Mouse (Mus musculus) CH12F3 (cell line): ENCODE results near the gene Olfr589.
"Not testable (repeated sequence)": the region's sequence is repeated elsewhere in the genome, so short reads cannot be mapped to it uniquely, and the experiment has no call there.

ENCODE experiments used
- in situ Hi-C: fragments of 300-500 bp; cut with MboI; formaldehyde crosslinking; loops from 2 replicates; pipeline ENCODE4 v1.14.3; 2020; ENCODE audit warnings: low sequenced_read_pairs

Gene Olfr589

DNA sequence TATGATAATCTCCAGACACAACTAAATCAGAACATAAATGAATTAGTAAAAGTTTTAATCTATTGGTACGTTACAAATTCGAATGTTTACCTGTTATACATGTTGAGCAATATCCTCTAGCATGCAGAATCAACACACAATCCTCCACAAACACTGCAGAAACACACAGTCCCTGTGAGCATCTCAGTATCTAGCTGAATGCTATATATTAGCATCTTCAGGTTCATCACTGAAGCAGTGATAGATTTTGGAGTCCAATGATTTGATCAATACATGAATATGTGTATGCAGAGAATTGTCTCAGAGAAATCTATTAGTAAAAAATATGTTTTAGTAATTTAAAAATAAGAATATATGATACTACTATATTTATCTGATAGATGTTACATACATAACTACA lies at the start of gene Olfr589:
Gene Olfr589 (minus strand): TSS at position 101 of the 400 bp plus-strand sequence.
- in situ Hi-C loops: no loop called here

DNA sequence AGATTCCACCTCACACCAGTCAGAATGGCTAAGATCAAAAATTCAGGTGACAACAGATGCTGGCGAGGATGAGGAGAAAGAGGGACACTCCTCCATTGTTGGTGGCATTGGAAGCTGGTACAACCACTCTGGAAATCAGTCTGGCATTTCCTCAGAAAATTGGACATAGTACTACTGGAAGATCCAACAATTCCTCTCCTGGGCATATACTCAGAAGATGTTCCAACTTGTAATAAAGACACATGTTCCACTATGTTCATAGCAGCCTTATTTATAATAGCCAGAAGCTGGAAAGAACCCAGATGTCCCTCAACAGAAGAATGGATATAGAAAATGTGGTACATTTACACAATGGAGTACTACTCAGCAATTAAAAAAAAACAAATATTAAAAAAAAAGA lies 28.3 kb upstream of the Olfr589 start, which contains the start of gene Olfr592:
Gene Olfr592 (plus strand): TSS at position 301 of the 400 bp plus-strand sequence.
- in situ Hi-C loops: not testable (repeated sequence)

DNA sequence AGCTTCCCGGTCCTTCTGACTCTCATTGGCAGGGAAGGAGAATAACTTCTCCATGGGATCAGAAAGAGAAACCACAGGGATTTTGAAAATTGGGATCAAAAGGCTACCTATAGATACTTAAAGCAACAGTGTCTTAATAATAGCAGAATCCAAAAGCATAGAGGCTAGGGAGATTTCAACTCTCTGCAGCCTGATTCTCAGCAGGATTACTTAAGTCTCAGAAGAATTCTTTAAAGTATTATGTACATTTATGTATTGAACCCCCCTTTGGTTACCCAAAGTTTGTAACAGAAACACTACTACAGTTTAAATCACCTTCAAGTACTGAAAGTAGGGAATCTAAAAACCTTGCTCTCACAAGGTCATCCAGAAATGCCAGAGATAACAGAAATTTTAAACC lies 22.1 kb upstream of the Olfr589 start, which contains the start of gene Olfr591:
Gene Olfr591 (minus strand): TSS at position 101 of the 400 bp plus-strand sequence.
- in situ Hi-C loops: no loop called here

DNA sequence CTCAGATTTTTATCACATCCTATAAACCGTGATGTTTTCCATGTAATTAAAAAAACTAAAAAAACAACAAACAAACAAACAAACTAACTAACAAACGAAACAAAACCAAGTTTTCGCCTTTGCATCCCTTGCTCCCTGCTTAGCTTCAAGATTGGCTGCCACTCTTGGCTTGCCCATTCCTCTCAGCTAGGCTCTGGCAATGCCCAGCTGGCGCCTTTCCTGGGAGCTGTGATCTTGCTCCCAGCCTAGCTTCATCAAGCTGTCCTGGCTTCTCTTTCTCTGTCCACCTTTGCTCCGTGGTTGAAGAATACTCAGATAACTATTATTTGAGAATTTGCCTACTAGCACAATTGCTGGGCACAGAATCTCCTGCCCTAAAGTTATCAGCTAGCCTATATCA lies 13.5 kb upstream of the Olfr589 start:
- in situ Hi-C loops: no loop called here

DNA sequence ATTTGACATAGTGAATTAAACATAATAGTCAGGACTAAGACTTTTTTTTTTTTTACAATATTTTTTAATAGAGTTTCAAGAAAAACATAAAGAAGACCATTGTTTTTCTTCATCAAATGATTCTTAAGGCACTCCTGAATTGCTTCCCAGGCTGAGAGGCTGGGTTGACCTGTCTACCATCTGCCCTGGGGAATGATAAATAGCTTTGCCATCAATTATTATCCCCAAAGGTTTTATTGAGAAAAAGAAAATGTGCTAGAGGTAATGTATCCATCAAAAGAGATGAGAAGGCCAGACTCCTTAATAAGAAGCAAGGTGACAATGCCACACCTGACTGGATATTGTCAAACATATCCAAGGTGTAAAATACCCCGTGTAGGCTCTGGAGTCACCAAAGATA lies 15.6 kb downstream of the Olfr589 start, which contains the start of gene Olfr588-ps1:
Gene Olfr588-ps1 (plus strand): TSS at position 301 of the 400 bp plus-strand sequence.
- in situ Hi-C loops: no loop called here

DNA sequence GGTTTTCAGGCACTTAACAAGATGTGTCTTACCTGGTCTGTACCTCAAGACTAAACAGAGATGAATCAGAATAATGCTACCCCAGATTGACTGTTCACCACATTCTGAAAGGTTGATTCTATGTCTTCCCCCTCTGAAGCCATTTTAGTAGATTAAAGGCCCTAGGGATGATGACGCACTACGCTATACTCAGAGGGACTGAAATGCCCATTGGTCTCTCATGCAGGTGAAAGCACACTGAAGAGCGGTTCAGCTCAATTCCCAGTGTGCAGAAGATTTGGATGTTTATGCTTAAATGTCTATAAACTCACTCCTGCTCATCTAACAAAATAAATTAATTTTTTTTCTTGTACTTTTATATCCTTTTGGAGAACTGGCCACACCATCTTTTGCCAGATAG lies 30.6 kb downstream of the Olfr589 start, which contains the start of gene Olfr586:
Gene Olfr586 (minus strand): TSS at position 101 of the 400 bp plus-strand sequence.
- in situ Hi-C loops: no loop called here

DNA sequence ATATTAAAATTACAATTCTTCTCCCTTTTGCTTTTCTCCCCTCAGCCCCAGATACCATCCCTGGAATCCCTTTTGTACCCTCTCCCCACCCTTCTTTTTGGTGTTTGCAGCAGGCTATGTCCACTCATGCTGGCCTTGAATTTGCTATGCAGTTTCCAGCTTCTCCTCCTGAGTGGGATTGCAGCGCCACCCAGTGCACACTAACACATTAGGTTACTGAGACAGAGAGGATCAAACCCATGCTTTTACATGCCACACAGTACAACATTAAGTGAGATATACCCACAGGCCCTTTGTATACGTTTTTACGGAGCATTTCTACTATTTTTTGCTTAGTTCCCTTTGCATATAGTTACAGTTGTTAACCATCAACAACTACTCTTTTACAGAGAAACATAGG lies 36.8 kb downstream of the Olfr589 start:
- in situ Hi-C loops: no loop called here
